Mouse (Mus musculus) hindbrain, embryonic 14.5 days (tissue): ENCODE data around the gene 4930404N11Rik. TPM values are rescaled to one million over a fixed set of nuclear protein-coding genes. Genes with fewer than 3 reads are reported as not detected.
A peak's percentile ranks its signal among the peaks of the same experiment; 100 is the strongest.

ENCODE experiments used
- ATAC-seq: fragments of 200-750 bp; cut with Nextera tagmentation; 2 replicates; pipeline ENCODE4 v1.8.0; 2017; ENCODE audit warnings: moderate number of reproducible peaks, mild to moderate bottlenecking, moderate TSS enrichment, moderate library complexity; ENCODE audit not compliant: low FRiP score
- DNase-seq: peaks from one replicate; pipeline ENCODE4 v3.0.0-alpha.2; 2015; ENCODE audit warnings: low spot score
- H3K27ac ChIP-seq: fragments of 300-500 bp; sonication (generic); 2 replicates; pipeline ENCODE4 v1.5.1; 2014; ENCODE audit warnings: mild to moderate bottlenecking, moderate library complexity
- H3K27me3 ChIP-seq: fragments of 300-500 bp; sonication (generic); 2 replicates; pipeline ENCODE4 v1.6.1; 2014; ENCODE audit warnings: mild to moderate bottlenecking, low read length, mixed read lengths; ENCODE audit not compliant: control insufficient read depth, insufficient read depth
- H3K36me3 ChIP-seq: fragments of 300-500 bp; sonication (generic); replicated peaks from 2 replicates; pipeline ENCODE4 v1.6.1; 2014; ENCODE audit not compliant: control insufficient read depth, insufficient read depth
- H3K4me1 ChIP-seq: fragments of 300-500 bp; sonication (generic); replicated peaks from 2 replicates; pipeline ENCODE4 v1.6.1; 2014; ENCODE audit warnings: antibody characterized with exemption, low read length, mixed read lengths; ENCODE audit not compliant: control insufficient read depth, insufficient read depth
- H3K4me2 ChIP-seq: fragments of 300-500 bp; sonication (generic); replicated peaks from 2 replicates; pipeline ENCODE4 v1.6.1; 2014; ENCODE audit warnings: mild to moderate bottlenecking, moderate library complexity
- H3K4me3 ChIP-seq: fragments of 300-500 bp; sonication (generic); replicated peaks from 2 replicates; pipeline ENCODE4 v1.5.1; 2014; ENCODE audit warnings: mild to moderate bottlenecking, low read length
- H3K9ac ChIP-seq: fragments of 300-500 bp; sonication (generic); 2 replicates; pipeline ENCODE4 v1.6.1; 2014
- H3K9me3 ChIP-seq: fragments of 300-500 bp; sonication (generic); 2 replicates; pipeline ENCODE4 v1.6.1; 2016; ENCODE audit warnings: low read length; ENCODE audit not compliant: control insufficient read depth
- WGBS: fragments of 180-500 bp; shearing (Covaris S2); extraction: QIAGEN DNeasy Blood & Tissue Kit; methylation state at CpG from one replicate; pipeline ENCODE4 v1.1.7; 2014; 5-methylcytosine and 5-hydroxymethylcytosine counted together
- polyA plus RNA-seq: library from polyadenylated mRNA; unstranded; fragments of >200 nt; fragmentation: Nextera tagmentation; extraction: Ambion mirVana; gene quantifications from 2 replicates; pipeline ENCODE4 v1.2.1, GENCODE M21; 2014

4930404N11Rik gene
- polyA plus RNA-seq, 1 experiment from 2014 or later, result 0.59 TPM

GRCm38 (mm10) chr10:81395127-81395526, 29.5 kb upstream of the 4930404N11Rik start:
- no peaks in the 10 kb centered on the region for H3K4me1 ChIP-seq
- 11% methylated on average over 5 of the region's 5 CpGs for WGBS
- DNase-seq, result peak; percentile 73
- H3K27ac ChIP-seq, result no peak overlapping the region
- H3K9ac ChIP-seq, result no peak overlapping the region
- H3K4me3 ChIP-seq, result no peak overlapping the region
- no peak overlapping the region for H3K4me2 ChIP-seq
- no peak for ATAC-seq
- no peaks in the 10 kb centered on the region for H3K27me3 ChIP-seq
- H3K36me3 ChIP-seq, result peaks cover 28% of the 10 kb centered on the region
- no peaks in the 10 kb centered on the region for H3K9me3 ChIP-seq

- Histone ChIP-seq H3K27me3 (no peaks in the 10 kb centered on the region), H3K36me3 (peaks cover 17% of the 10 kb centered on the region), H3K4me1 (no peaks in the 10 kb centered on the region), H3K4me2 (peak overlapping the region; percentile 24), H3K9ac (peak overlapping the region; percentile 12), H3K4me3 (no peak overlapping the region), H3K27ac (no peak overlapping the region), H3K9me3 (no peaks in the 10 kb centered on the region)
- no peak for DNase-seq
- 8% methylated on average over 19 of the region's 19 CpGs for WGBS
- no peak for ATAC-seq
Observed at GRCm38 (mm10) chr10:81393456-81394063, 27.9 kb upstream of the 4930404N11Rik start.

GRCm38 (mm10) chr10:81392781-81393185, 27.2 kb upstream of the 4930404N11Rik start, which contains the start of gene Smim24:
Gene Smim24 (plus strand): TSS chr10:81393051.
- Histone ChIP-seq H3K4me1 (no peaks in the 10 kb centered on the region), H3K27ac (no peak within 1 kb of the TSS), H3K36me3 (peaks cover 24% of the 10 kb centered on the region), H3K9ac (peak within 1 kb of the TSS; percentile 12), H3K27me3 (no peaks in the 10 kb centered on the region), H3K4me3 (no peak within 1 kb of the TSS), H3K9me3 (no peaks in the 10 kb centered on the region), H3K4me2 (peak within 1 kb of the TSS; percentile 24)
- DNase-seq, result no peak
- WGBS, result 67% methylated on average over 14 of the region's 14 CpGs
- no peak for ATAC-seq

- DNase-seq (no peak), ATAC-seq (no peak)
- no peak overlapping the region for H3K4me3 ChIP-seq
- H3K27ac ChIP-seq, result no peak overlapping the region
- 88% methylated on average over 6 of the region's 6 CpGs for WGBS
- H3K36me3 ChIP-seq, result peaks cover 24% of the 10 kb centered on the region
- no peaks in the 10 kb centered on the region for H3K9me3 ChIP-seq
- no peak overlapping the region for H3K4me2 ChIP-seq
- H3K9ac ChIP-seq, result no peak overlapping the region
- no peaks in the 10 kb centered on the region for H3K27me3 ChIP-seq
- no peaks in the 10 kb centered on the region for H3K4me1 ChIP-seq
Observed at GRCm38 (mm10) chr10:81392270-81392669, 26.7 kb upstream of the 4930404N11Rik start.

- H3K27ac ChIP-seq, result no peak overlapping the region
- no peak overlapping the region for H3K4me3 ChIP-seq
- peaks cover 35% of the 10 kb centered on the region for H3K36me3 ChIP-seq
- no peak for DNase-seq
- H3K4me2 ChIP-seq, result no peak overlapping the region
- H3K9ac ChIP-seq, result no peak overlapping the region
- ATAC-seq, result no peak
- 94% methylated on average over 13 of the region's 13 CpGs for WGBS
- 0 out of 2 replicates have a peak, but pooled peaks cover 2% of the 10 kb centered on the region for H3K4me1 ChIP-seq
- H3K9me3 ChIP-seq, result no peaks in the 10 kb centered on the region
- H3K27me3 ChIP-seq, result no peaks in the 10 kb centered on the region
Observed at GRCm38 (mm10) chr10:81390678-81390965, 25.0 kb upstream of the 4930404N11Rik start.

GRCm38 (mm10) chr10:81389801-81390677, 24.4 kb upstream of the 4930404N11Rik start:
- WGBS, result 62% methylated on average over 23 of the region's 23 CpGs
- no peaks in the 10 kb centered on the region for H3K9me3 ChIP-seq
- H3K27ac ChIP-seq, result no peak overlapping the region
- peaks cover 35% of the 10 kb centered on the region for H3K36me3 ChIP-seq
- H3K27me3 ChIP-seq, result no peaks in the 10 kb centered on the region
- H3K4me2 ChIP-seq, result no peak overlapping the region
- no peak overlapping the region for H3K4me3 ChIP-seq
- no peak overlapping the region for H3K9ac ChIP-seq
- ATAC-seq (peak; percentile 50), DNase-seq (peak; percentile 66)
- H3K4me1 ChIP-seq, result peaks cover 7% of the 10 kb centered on the region

- peaks cover 35% of the 10 kb centered on the region for H3K36me3 ChIP-seq
- H3K27me3 ChIP-seq, result no peaks in the 10 kb centered on the region
- H3K4me1 ChIP-seq, result peaks cover 10% of the 10 kb centered on the region
- no peak overlapping the region for H3K27ac ChIP-seq
- no peak overlapping the region for H3K4me2 ChIP-seq
- ATAC-seq (no peak), DNase-seq (no peak)
- H3K9ac ChIP-seq, result no peak overlapping the region
- no peak overlapping the region for H3K4me3 ChIP-seq
- no peaks in the 10 kb centered on the region for H3K9me3 ChIP-seq
- WGBS, result 31% methylated on average over 3 of the region's 3 CpGs
Observed at GRCm38 (mm10) chr10:81389373-81389772, 23.8 kb upstream of the 4930404N11Rik start.

GRCm38 (mm10) chr10:81388505-81389055, 23.0 kb upstream of the 4930404N11Rik start, which contains the start of gene Gm48552:
Gene Gm48552 (plus strand): TSS chr10:81389005.
- DNase-seq (no peak), ATAC-seq (no peak)
- peaks cover 35% of the 10 kb centered on the region for H3K36me3 ChIP-seq
- WGBS, result 85% methylated on average over 5 of the region's 5 CpGs
- no peak within 1 kb of the TSS for H3K4me2 ChIP-seq
- H3K9ac ChIP-seq, result no peak within 1 kb of the TSS
- H3K9me3 ChIP-seq, result no peaks in the 10 kb centered on the region
- H3K4me3 ChIP-seq, result no peak within 1 kb of the TSS
- no peaks in the 10 kb centered on the region for H3K27me3 ChIP-seq
- H3K4me1 ChIP-seq, result peaks cover 10% of the 10 kb centered on the region
- no peak within 1 kb of the TSS for H3K27ac ChIP-seq

- no peak for DNase-seq
- Histone ChIP-seq H3K4me3 (no peak overlapping the region), H3K36me3 (peaks cover 35% of the 10 kb centered on the region), H3K4me1 (peaks cover 10% of the 10 kb centered on the region), H3K27me3 (no peaks in the 10 kb centered on the region), H3K9ac (no peak overlapping the region), H3K4me2 (no peak overlapping the region), H3K27ac (no peak overlapping the region), H3K9me3 (no peaks in the 10 kb centered on the region)
- 95% methylated on average over 20 of the region's 20 CpGs for WGBS
- ATAC-seq, result no peak
Observed at GRCm38 (mm10) chr10:81387716-81388115, 22.1 kb upstream of the 4930404N11Rik start.
